Mouse (Mus musculus) lung, postnatal 0 days (tissue): ENCODE measurements at regions not wholly inside any gene's neighbourhood (a gene's known extent, or its start where the extent isn't known, plus 50 kb on each side); places are given as distances from the start of the nearest gene placed in this dataset.

Source experiments
- ATAC-seq: fragments of 200-750 bp; cut with Nextera tagmentation; 2 replicates; pipeline ENCODE4 v1.8.0; 2017; ENCODE audit warnings: moderate library complexity
- DNase-seq: peaks from one replicate; pipeline ENCODE4 v3.0.0-alpha.2; 2016; ENCODE audit warnings: low spot score
- H3K27ac ChIP-seq: fragments of 300-500 bp; sonication (generic); 2 replicates; pipeline ENCODE4 v1.5.1; 2014; ENCODE audit warnings: antibody characterized with exemption, mild to moderate bottlenecking, low read length, mixed read lengths
- H3K27me3 ChIP-seq: fragments of 300-500 bp; sonication (generic); replicated peaks from 2 replicates; pipeline ENCODE4 v1.6.1; 2014; ENCODE audit warnings: low read length, mixed read lengths; ENCODE audit not compliant: insufficient read depth
- H3K36me3 ChIP-seq: fragments of 300-500 bp; sonication (generic); 2 replicates; pipeline ENCODE4 v1.6.1; 2014; ENCODE audit warnings: low read length, mixed read lengths; ENCODE audit not compliant: insufficient read depth
- H3K4me1 ChIP-seq: fragments of 300-500 bp; sonication (generic); 2 replicates; pipeline ENCODE4 v1.6.1; 2014; ENCODE audit warnings: antibody characterized with exemption, low read depth, low read length, mixed read lengths; ENCODE audit not compliant: insufficient read depth
- H3K4me2 ChIP-seq: fragments of 300-500 bp; sonication (generic); replicated peaks from 2 replicates; pipeline ENCODE4 v1.6.1; 2014; ENCODE audit warnings: low read depth, mild to moderate bottlenecking, low read length, moderate library complexity, mixed read lengths
- H3K4me3 ChIP-seq: fragments of 300-500 bp; sonication (generic); 2 replicates; pipeline ENCODE4 v1.5.1; 2014; ENCODE audit warnings: low read depth, low read length
- H3K9ac ChIP-seq: fragments of 300-500 bp; sonication (generic); replicated peaks from 2 replicates; pipeline ENCODE4 v1.6.1; 2014; ENCODE audit warnings: low read depth, mild to moderate bottlenecking
- H3K9me3 ChIP-seq: fragments of 300-500 bp; sonication (generic); 2 replicates; pipeline ENCODE4 v1.6.1; 2016; ENCODE audit warnings: low read length, mixed read lengths
- CTCF ChIP-seq: IDR thresholded peaks from 2 replicates; pipeline ENCODE4 v1.5.1; 2016; ENCODE audit warnings: antibody characterized with exemption, mild to moderate bottlenecking
- EP300 ChIP-seq: IDR thresholded peaks from 2 replicates; pipeline ENCODE4 v1.6.1; 2016; ENCODE audit warnings: antibody characterized with exemption, mild to moderate bottlenecking, control low read depth
- WGBS: fragments of 180-500 bp; shearing (Covaris S2); extraction: QIAGEN DNeasy Blood & Tissue Kit; methylation state at CpG from one replicate; pipeline ENCODE4 v1.1.7; 2014; 5-methylcytosine and 5-hydroxymethylcytosine counted together

- no peak overlapping the region for H3K4me2 ChIP-seq
- whole genome bisulfite sequencing = 71% methylated on average over 16 of the region's 16 CpGs
- ATAC-seq = no peak
- TF ChIP-seq EP300 = no peak
- no peak for TF ChIP-seq CTCF
- no peaks in the 10 kb centered on the region for H3K27me3 ChIP-seq
- no peak for DNase-seq
- no peak overlapping the region for H3K9ac ChIP-seq
- no peaks in the 10 kb centered on the region for H3K4me1 ChIP-seq
- H3K9me3 ChIP-seq = no peaks in the 10 kb centered on the region
- H3K4me3 ChIP-seq = no peak overlapping the region
- no peaks in the 10 kb centered on the region for H3K36me3 ChIP-seq
- H3K27ac ChIP-seq = no peak overlapping the region
Observed at GRCm38 (mm10) chr1:88847333-88848091, 145.5 kb upstream of the Arl4c start.

DNA sequence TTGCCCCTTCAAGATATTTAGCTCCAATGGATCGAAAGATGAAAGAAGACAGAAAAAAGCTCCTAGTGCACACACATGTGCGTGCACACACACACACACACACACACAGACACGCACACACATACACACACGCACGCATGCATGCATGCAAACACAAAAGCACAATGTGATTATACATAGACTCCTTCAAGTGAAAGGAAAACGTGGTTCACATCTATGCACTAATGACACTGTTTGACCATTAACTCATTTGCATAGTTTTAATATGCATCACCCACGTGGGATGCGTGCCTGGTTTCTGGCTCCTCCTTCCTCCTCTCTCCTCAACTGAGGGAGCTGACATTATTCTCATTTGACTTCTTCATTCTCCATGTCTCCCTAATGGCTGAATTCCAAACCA lies 146.2 kb upstream of the Arl4c start:
- Histone ChIP-seq H3K9me3 (no peaks in the 10 kb centered on the region), H3K4me3 (no peak overlapping the region), H3K27me3 (no peaks in the 10 kb centered on the region), H3K27ac (no peak overlapping the region), H3K9ac (no peak overlapping the region), H3K36me3 (no peaks in the 10 kb centered on the region), H3K4me1 (no peaks in the 10 kb centered on the region), H3K4me2 (no peak overlapping the region)
- ATAC-seq (no peak), DNase-seq (no peak)
- TF ChIP-seq EP300 (no peak), CTCF (no peak)
- WGBS = 77% methylated on average over 8 of the region's 8 CpGs

- no peaks in the 10 kb centered on the region for H3K36me3 ChIP-seq
Observed at GRCm38 (mm10) chr1:88849421-88849820, 147.4 kb upstream of the Arl4c start.

GRCm38 (mm10) chr1:88851931-88852330 lies 149.9 kb upstream of the Arl4c start:
- DNase-seq = no peak
- 82% methylated on average over 5 of the region's 5 CpGs for WGBS
- TF ChIP-seq EP300 (no peak), CTCF (no peak)
- H3K9me3 ChIP-seq = no peaks in the 10 kb centered on the region
- H3K27ac ChIP-seq = no peak overlapping the region
- no peak overlapping the region for H3K4me3 ChIP-seq
- H3K4me2 ChIP-seq = no peak overlapping the region
- no peak overlapping the region for H3K9ac ChIP-seq
- no peaks in the 10 kb centered on the region for H3K4me1 ChIP-seq
- H3K36me3 ChIP-seq = no peaks in the 10 kb centered on the region
- ATAC-seq = no peak
- H3K27me3 ChIP-seq = no peaks in the 10 kb centered on the region

More at GRCm38 (mm10) chr1:88849421-88849820, 147.4 kb upstream of the Arl4c start:
- H3K4me3 ChIP-seq = no peak overlapping the region
- no peaks in the 10 kb centered on the region for H3K27me3 ChIP-seq
- no peak overlapping the region for H3K27ac ChIP-seq
- TF ChIP-seq EP300 = no peak
- no peak for TF ChIP-seq CTCF
- H3K4me2 ChIP-seq = no peak overlapping the region
- DNase-seq = no peak
- 82% methylated on average over 5 of the region's 5 CpGs for WGBS
- ATAC-seq = no peak
- H3K9me3 ChIP-seq = no peaks in the 10 kb centered on the region
- H3K4me1 ChIP-seq = no peaks in the 10 kb centered on the region
- H3K9ac ChIP-seq = no peak overlapping the region

- H3K27ac ChIP-seq = no peak overlapping the region
- no peaks in the 10 kb centered on the region for H3K36me3 ChIP-seq
- ATAC-seq (peak; percentile 52), DNase-seq (peak; percentile 60)
- H3K9ac ChIP-seq = no peak overlapping the region
- H3K4me3 ChIP-seq = no peak overlapping the region
- H3K9me3 ChIP-seq = no peaks in the 10 kb centered on the region
- H3K4me2 ChIP-seq = no peak overlapping the region
- H3K27me3 ChIP-seq = no peaks in the 10 kb centered on the region
- TF ChIP-seq CTCF (no peak), EP300 (no peak)
- H3K4me1 ChIP-seq = no peaks in the 10 kb centered on the region
- WGBS = 11% methylated on average over 7 of the region's 7 CpGs
Observed at GRCm38 (mm10) chr1:88860871-88861589, 159.0 kb upstream of the Arl4c start.

GRCm38 (mm10) chr1:88861590-88861935 lies 159.5 kb upstream of the Arl4c start:
- no peak overlapping the region for H3K4me3 ChIP-seq
- no peaks in the 10 kb centered on the region for H3K27me3 ChIP-seq
- ATAC-seq (no peak), DNase-seq (no peak)
- no peak overlapping the region for H3K9ac ChIP-seq
- no peak overlapping the region for H3K4me2 ChIP-seq
- H3K4me1 ChIP-seq = no peaks in the 10 kb centered on the region
- H3K27ac ChIP-seq = no peak overlapping the region
- no peaks in the 10 kb centered on the region for H3K36me3 ChIP-seq
- H3K9me3 ChIP-seq = no peaks in the 10 kb centered on the region
- no peak for TF ChIP-seq CTCF
- no peak for TF ChIP-seq EP300
- 48% methylated on average over 4 of the region's 4 CpGs for WGBS
